Mouse (Mus musculus) R1 (cell line): ENCODE results near the gene Atp23.

ENCODE experiments used
- DNase-seq: peaks from one replicate; pipeline ENCODE4 v3.0.0-alpha.2; 2018; ENCODE audit warnings: low read depth, low spot score

Gene Atp23

GRCm38 (mm10) chr10:126900821-126901487 lies at the start of gene Atp23:
Gene Atp23 (minus strand): TSS chr10:126901355.
- peak; percentile 86 for DNase-seq

GRCm38 (mm10) chr10:126950572-126950971 lies 49.4 kb upstream of the Atp23 start:
- no peak for DNase-seq

DNA sequence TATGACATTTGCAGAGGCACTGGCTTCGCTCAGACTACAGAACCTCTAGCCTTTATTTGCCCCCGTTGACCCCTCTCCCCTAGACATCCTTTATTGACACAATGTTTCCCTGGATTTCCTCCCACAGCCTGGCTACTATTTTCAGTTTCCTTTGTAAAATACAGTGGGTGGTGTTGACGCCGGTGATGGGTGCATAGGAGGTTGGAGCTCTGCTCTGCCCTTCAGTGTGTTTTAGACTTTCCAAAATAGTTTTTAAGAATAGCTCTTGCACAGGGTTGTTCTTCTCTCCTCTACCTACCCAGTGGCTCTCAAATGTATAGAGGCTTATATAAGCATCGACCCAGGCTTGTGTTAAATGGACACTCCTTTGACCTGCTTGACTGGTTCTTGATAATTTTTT lies 48.7 kb upstream of the Atp23 start:
- DNase-seq, result no peak

DNA sequence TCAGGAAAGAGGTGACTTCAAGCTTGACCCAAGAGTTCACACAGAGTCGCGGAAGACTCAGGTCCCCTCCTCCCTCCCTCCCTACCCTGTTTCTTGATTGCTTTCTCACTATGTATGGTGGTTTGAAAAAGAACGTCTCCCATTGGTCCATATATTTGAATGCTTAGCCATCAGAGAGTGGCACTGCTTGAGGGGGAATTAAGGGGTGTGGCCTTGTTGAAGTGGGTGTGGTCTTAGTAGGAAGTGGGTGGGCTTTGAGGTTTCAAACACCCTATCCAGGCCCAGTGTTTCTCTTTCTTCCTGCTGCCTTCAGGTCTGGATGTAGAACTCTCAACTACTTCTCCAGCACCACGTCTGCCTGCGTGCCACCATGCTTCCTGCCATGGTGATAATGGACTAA lies 44.4 kb upstream of the Atp23 start:
- DNase-seq, result peak; percentile 85

DNA sequence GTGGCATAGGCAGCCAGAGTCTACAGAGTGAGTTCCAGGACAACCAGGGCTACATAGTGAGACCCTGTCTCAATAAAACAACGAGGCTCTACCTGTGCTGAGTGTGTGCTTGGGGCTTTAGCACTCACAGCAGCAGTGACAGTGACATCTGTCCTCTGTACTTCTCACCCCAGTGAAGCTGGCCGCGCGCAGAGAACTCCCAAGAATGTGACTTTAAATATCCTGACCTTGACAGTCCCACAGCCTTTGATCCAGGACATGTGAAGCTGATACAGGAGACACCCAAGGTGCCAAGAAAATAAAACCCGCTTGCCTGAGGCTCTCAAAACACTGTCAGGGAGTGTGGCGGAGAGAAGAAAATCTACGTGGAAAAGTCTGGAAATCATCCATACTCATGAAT lies 39.8 kb upstream of the Atp23 start:
- DNase-seq, result no peak

DNA sequence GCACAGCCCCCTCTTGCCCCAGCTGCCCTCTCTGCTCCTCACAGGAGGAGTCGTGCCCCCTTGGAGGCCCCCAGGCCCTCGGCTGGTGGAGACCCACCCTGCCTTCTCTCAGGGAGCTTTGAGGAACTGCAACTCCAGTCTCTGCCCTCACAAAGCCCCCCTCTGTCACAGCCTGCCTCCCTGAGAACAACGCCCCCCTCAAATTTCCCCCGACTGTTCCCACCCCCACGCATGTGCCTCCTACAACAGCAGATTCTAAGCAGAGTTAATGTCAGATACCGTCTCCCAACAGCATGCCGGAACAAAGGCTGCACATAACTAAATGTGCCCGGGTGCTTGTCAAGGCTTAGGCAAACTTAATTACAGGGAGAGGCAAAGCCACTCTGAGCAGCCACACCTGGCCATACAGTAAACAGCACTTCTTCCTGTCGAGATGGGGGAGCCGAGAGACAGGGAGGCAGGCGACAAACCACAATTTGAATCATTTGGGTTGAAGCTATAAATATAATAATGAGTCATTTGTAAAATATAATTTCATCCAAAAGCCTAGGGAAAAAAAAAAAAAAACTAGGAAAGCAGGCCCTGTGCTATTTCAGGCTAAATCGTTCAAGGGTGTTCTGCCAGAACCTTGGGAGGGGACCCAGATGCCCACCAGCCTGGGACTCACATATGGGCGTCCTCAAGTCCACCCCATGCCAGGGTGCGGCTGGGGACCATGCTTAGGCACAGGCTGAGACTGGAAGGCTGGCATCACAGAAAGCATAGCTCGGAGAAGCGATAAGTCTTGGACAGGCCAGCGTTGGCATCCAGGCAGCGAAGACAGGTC lies 34.6 kb upstream of the Atp23 start:
- DNase-seq, result no peak

- no peak for DNase-seq
These were observed 34.0 kb upstream of the Atp23 start for GRCm38 (mm10) chr10:126935121-126935520.

GRCm38 (mm10) chr10:126934561-126934960 lies 33.4 kb upstream of the Atp23 start:
- DNase-seq, result no peak

- no peak for DNase-seq
These were observed 30.6 kb upstream of the Atp23 start for GRCm38 (mm10) chr10:126931760-126932139.

DNA sequence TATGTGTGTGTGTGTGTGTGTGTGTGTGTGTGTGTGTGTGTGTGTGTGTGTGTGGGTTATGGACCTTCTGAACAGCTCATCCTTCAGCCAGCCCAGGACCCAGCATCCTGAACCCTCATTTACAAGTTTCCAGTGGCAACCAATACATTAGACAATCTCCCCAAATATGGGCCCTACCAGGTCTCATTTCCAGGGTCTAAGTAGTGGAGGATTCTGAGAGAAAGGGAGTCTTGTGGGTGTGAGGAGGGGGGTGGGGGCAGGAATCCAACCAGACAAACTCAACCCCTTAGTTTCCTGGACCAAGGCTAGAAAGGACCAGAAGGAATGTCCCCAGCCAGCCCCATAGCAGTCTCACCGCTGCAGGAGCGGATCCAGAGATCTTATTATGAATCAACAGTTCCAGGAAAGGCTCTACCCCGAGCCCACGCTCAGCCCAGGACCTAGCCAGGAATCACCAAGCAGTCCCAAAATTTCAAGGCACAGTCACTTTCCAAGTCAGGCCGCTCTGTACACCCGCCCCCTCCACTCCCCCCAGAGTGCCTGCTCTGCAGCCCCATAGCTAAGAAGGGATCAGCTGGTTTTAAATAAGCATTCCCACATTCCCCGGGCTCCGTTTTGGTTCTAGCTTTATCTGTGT lies 30.1 kb upstream of the Atp23 start:
- no peak for DNase-seq

DNA sequence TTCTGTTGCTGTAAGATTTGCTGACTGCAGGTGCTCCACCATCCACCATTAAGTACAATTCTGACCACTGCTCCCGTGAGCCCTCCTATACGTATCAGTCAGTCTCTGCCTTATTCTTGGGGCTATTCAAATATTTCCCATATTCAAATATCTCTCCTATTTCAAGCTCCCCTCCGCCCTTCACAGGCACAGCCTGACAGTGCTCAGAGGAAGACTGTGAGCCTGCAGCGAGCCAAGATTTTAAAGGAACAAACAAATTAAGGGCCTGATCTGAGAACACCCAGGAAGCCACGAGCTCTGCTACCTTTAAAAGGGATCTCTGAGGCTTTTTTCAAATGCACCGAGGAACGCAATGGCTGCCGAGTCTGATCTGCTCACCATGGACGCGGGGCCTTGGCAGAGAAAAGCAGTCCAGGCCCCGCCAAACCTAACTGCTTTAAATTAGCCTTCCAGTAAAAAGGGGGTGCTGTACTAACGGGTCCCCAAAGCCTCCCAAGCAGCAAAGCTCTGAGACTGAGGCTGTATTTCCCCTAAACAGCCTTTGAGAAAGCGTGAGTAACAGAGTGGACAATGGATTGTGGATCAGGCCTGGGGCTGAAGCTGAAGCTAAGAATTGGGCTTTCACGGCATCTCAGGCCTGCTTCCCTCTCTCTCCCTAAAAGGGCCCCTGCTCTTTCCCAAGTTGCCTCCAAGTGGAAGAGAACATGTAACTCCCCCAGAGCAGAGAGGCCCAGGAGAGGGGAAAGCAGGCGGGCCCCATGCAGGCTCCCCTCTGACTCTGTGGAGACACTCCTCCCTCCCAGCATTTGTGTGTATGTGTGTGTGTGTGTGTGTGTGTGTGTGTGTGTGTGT lies 29.3 kb upstream of the Atp23 start:
- no peak for DNase-seq

GRCm38 (mm10) chr10:126929543-126929942 lies 28.4 kb upstream of the Atp23 start:
- no peak for DNase-seq

DNA sequence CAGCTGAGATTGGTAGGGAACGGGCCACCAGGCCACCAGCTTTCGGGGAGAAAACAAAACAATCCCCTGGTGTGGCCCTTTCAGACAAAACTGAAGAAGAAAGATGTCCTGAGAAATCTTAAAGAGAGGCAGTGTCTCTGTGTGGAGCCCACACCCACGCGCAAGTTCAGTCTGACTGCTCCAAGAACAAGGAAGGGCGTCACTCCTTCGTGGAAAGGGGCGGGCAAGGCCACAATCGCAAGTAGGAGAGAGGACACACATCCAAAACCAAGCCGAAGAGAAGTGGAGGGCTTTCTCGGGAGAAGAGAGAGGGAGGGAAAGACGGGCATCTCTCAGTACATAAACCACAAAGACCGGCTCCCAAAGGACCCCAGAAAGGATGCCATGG lies 27.7 kb upstream of the Atp23 start:
- no peak for DNase-seq

- DNase-seq, result peak; percentile 85
These were observed 27.1 kb upstream of the Atp23 start for GRCm38 (mm10) chr10:126928011-126928818.

DNA sequence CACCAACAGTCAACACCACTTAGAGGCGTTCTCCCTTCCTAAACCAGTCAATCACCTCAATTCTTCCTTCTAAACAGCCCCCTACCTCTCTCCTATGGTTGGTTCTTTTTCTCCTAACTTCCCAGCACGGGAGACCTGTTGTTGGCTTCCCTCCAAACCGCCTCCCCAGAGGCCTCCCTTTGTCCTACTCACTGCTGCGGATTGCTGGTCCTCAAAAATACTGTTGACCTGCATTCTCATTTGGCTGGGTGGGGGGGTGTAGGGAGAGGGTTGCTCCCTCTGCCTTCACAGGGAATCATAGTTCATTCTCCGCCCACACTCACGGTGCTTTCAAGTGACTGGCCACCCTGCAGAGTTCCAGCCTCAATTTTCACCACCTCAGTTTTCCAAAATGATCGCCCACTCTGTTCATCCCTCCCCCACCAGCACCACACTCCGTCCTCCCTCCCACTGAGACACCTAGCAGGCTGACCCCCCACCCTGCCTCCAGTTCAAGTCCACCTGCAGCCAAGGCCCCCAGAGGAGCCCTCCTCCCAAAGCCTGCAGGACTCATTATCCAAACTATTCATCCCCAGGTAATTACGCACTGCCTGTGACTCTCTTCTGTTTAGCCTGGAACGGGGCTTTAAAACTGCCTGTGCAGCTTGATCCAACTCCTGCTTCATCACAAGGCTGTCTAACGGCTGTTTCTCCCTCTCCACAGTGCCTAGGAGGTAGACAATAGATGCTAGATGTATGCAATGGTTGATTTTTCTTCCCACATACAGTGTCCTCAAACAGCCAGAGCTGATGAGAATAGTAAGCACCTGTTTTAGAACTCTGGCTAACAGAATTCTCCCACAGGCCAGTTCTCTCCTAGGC lies 26.2 kb upstream of the Atp23 start:
- no peak for DNase-seq

GRCm38 (mm10) chr10:126925391-126925790 lies 24.2 kb upstream of the Atp23 start:
- no peak for DNase-seq

- no peak for DNase-seq
These were observed 22.9 kb upstream of the Atp23 start for GRCm38 (mm10) chr10:126924087-126924486.

DNA sequence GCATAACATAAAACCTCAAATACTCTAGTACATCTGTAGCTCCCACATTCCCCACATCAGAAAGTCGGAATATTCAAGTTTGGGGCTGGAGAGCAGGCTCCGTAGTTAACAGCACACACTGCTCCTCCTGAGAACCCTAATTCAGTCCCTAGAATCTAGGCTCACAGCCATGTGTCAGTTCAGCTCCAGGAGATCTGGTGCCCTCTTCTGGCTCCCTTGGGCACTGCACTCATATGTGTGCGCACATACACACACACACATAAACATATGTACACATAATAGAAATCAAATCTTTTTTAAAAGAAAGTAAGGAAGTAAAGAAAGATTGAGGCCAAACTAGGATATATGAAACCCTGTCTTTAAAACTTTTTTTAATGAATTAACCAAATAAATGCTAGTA lies 19.1 kb upstream of the Atp23 start:
- DNase-seq, result peak; percentile 68

DNA sequence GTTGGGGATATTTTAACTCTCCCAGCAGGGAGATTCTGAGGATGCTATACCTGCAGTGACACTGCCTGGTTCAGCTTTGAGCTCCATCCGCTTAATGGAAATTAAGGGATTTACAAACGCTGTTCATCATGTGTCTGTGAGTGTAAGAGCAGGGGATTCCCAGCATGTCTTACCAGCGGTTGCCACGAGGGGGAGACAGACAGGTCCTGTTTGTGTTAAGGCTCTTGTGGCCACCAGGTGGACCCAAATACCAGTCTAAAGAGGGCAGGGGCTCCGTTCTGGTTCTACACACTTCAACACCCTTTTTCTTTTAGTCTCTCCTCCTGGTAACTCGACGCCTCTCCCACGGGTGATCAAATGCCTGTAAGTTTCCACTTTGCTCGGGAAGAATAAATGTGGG lies 17.9 kb upstream of the Atp23 start:
- DNase-seq, result peak; percentile 97

GRCm38 (mm10) chr10:126914288-126914687 lies 13.1 kb upstream of the Atp23 start:
- DNase-seq, result no peak
